Mouse (Mus musculus) layer of hippocampus, adult 8-10 months (tissue): ENCODE measurements at regions not wholly inside any gene's neighbourhood (a gene's known extent, or its start where the extent isn't known, plus 50 kb on each side); places are given as distances from the start of the nearest gene placed in this dataset.
"Not testable (repeated sequence)": the region's sequence is repeated elsewhere in the genome, so short reads cannot be mapped to it uniquely, and the experiment has no call there.

ENCODE experiments used
- DNase-seq, 2 experiments: peaks; one replicate each; pipeline ENCODE4 v3.0.0; 2022; ENCODE audit warnings: low spot score in 2 of 2

DNA sequence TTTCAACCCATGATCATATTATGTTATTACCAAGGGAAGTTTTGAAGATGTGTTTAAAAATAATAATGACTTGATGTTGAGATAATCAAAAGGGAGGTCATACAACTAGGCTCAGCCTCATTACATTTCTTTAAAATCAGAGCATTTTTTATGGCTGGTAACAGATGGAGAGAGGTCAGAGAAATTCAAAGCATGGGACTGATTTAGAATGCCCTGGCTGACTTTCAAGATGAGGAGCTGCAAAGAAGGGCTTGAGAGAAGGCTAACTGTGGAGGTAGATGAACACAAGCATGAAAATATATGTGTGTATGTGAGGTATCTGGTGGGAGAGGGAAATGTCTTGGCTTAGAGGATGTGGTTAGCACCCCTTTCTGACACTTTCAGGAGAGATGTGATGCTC lies 502.6 kb upstream of the Gdi2 start:
- not testable (repeated sequence) for DNase-seq

DNA sequence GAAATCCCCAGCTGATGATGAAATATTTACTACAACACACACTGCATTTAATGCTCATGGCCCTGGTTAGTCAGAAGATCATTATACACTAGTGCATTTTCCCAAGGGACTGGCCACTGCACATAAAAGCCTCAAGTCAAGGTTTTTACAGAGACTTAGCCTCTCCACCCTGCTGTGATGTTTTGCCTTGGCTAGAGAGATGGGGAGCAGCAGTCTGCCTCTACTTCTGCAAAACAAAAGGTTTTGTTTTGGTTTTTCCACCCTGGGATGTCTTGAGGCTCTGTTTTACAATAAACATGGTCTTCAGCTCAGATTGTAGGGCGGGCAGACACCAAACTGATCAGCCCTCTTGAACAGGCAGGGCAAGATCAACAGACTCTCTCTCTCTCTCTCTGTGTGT lies 500.9 kb upstream of the Gdi2 start:
- DNase-seq, result peak in 1 of 2 experiments; percentile 3

DNA sequence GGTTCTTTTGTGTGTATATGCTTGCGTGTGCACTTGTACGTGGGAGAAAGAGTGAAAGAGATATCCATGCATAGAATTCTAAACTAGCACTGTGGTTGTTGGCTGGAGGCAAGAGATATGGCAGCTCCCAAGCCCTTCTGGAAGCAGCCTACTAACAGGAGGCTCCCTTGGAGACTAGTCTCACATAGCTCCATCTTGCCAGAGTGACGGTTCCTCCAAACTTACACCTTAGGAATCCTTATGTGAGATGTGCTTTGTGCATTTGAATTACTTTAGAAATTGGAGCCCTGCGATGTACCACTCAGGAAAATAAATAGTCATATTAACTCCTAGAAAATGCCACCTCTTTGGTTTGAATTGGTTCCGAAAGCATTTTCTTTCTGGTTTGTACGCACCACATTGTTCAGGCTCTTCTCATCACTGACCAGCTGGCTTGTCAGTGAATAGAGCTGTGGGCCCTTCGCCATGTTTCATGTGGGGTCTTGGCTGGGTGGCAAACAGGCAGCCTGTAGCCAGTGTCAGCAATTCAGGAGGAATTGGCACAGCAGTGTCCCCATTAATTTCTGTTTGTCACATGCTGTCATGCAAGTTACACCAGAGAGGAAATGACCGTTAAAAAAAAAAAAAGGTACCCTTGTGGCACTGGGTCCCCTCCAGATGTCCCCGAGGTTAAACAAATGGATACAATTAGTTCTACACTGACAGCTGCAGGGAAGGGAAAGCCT lies 491.3 kb upstream of the Gdi2 start:
- DNase-seq, result not testable (repeated sequence)

DNA sequence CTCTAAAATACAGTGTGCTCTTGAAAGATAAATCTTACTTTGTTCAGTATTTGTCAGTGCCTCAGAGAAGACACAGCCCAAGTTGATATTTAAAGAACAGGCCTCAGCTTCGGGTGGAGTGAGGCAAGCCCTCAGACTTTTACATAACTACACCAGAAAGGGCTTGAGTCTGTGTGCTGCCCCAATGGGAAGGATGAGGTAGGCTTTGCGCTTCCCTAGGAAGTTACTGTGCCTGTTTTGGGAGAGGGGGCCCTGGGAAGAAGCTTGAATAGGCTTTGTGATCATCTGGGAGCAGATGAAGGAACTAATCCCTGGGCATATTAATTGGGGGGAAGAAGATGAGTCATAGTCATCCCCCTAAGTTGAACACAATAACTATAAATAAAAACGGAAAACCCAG lies 454.4 kb upstream of the Gdi2 start:
- not testable (repeated sequence) for DNase-seq

DNA sequence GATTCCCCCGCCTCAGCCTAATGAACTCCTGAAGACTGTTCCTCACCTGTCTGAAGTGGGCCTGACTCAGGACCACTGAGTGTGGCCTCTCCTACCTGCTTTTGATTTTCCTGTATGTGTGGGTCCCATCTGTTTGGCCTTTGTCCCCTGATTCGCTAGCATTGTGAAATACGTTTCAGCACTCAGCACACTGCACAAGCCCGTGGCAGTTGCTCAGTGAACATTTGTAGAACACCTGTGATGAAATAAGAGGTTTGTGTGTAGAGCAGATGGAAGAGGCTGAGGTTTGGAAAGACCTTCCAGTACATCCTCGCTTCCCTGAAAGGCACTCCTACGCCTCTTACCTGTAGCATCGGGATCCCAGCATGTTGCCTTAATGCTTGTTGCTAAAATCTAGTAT lies 447.9 kb upstream of the Gdi2 start:
- not testable (repeated sequence) for DNase-seq

DNA sequence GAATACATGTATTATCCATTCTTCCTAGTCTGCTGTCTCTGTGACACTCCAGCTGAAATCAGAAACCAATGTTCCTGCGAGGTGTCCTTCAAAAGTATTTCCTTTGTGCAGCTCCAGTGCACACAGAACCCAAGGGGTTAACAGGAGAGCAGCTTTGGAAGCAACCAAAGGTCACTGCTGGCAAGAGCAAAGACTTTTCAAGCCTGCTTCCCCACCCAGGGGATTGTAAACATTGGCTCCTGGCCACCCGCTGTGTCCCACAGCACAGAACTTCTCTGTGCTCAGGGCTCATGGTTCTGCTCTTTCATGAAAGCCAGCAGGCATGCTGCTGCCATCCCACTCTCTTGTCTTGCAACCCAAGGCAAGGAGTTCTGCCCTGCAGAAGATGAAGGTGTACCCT lies 431.3 kb upstream of the Gdi2 start:
- DNase-seq, result not testable (repeated sequence)

DNA sequence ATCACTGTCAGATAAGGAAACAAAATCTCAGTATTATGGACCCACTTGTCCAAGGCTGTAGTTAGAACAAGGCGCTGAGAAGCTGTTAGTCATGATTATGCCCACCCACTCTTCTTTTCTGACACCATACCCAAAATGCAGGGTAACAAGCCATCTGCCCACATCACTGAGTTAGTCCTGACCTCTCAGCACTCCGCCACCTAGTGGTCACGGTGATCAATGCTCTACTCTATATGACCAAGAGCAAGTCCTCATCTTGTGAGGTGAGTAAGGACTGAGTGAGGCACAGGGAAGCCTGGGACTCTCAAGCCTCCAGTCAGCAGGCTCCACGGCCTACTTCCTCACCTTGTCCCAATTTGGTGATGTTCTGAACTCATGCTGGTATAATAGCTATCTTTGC lies 409.7 kb upstream of the Gdi2 start:
- DNase-seq, result not testable (repeated sequence)

DNA sequence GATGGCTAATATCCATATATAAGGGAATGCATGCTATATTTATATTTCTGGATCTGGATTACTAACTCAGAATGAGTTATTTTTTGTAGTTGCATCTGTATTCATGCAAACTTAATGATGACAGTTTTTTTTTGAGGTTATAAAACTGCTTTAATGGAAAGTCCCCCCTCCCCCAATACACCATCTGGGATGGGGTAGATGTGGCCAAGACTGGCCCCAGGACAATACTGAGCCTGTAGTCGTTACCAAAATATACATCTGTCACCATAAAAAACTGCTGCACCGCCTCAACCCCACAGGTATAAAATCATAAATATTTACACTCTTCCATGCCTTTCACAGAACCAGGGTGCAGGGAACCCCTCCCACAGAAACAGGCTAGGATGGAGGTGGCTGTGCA lies 400.6 kb upstream of the Gdi2 start:
- not testable (repeated sequence) for DNase-seq

DNA sequence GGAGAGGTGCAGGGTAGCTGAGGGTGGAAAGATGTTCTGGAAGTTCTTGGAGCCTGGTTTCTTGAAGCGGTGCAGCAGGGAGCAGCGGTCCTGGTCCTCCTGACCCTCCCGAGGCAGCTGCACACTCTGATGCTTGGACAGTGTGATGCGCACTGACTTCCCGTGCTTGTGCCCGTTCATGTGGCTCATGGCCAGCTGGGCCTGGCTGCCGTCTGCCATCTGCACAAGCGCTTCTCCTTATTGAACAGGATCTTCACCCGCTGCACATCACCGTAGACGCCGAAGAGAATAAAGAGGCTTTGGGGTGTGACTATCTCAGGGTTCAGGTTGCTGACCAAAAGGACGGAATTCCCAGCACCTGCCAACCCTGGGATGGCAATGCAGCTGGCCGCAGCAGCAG lies 399.2 kb upstream of the Gdi2 start:
- no peak for DNase-seq

DNA sequence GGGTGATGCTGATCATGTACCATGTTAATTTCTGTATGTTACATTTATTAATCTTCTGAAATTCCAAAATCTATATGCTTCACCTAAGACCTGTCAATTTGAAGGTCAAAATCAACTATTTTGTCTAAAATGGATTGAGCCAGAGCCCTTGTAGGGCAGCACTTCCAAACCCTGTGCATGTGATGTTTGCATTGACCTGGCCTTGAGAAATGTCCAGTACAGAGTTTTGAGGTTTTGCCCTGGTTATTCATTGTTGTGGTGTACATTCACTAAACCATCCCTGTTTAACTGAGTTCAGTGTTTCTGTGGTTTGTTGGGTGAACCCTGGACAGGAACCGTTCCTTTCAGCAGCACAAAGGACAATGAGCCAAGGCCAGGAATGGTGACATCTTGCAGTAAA lies 392.4 kb upstream of the Gdi2 start:
- DNase-seq, result not testable (repeated sequence)
